Mouse (Mus musculus) gastrocnemius, postnatal 25 days (tissue): ENCODE results near the gene Rnh1. TPM values are rescaled to one million over a fixed set of nuclear protein-coding genes. Genes with fewer than 3 reads are reported as not detected.

ENCODE experiments used
- DNase-seq: peaks from one replicate; pipeline ENCODE4 v3.0.0; 2022
- microRNA-seq, 2 experiments: library from miRNA; unstranded; fragments of <30 nt; microRNA quantifications; one replicate each; pipeline ENCODE4 v1.2.0; 2021; ENCODE audit warnings: borderline replicate concordance in 2 of 2
- total RNA-seq, 2 experiments: library from RNA; stranded (reverse); gene quantifications; 1 replicate in 1 of 2; 2 replicates in 1 of 2; pipeline ENCODE4 v1.2.3; 2021

Gene Rnh1
- total RNA-seq, 2 experiments from 2014 or later = 38.8 to 51.5 TPM

DNA sequence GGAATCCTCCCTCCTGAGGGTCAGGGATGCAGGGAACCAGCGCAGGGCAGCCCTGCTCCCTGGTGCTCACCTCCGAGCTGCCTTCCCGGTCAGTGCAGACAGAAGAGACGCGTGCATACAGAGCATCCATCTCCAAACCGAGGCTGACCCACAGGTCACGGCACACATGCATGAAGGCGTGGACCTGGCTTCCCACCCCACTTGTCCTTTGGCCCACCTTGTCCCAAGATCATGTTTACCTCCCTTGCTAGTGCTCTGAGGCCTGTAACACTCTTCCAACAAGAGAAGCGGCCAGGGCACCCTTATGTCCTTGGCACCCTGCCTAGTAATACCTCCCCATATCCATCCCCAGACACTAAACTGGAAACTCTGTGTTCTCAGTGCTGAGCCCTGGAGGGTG, 56.8 kb downstream of the Rnh1 start:
- no peak for DNase-seq

Small RNA genes lying within 50 kb of the gene (microRNA-seq; reads per million reads assigned to microRNA genes)
- gene Mir210 = 16.2 to 71.5 reads per million in 2 experiments

Other genes starting within 250 kb of the Rnh1 start
- gene Pgghg, start 231.5 kb downstream of the Rnh1 start, total RNA-seq = 1 to 10 TPM; 4.3 to 4.6 TPM
- gene Ifitm5, start 222.6 kb downstream of the Rnh1 start, total RNA-seq = under 1 TPM in 1 of 2 experiments, not detected in 1; 0.64 TPM
- gene Gm45717, start 216.9 kb downstream of the Rnh1 start, total RNA-seq = not detected
- 10 to 100 TPM; 54.0 to 75.5 TPM for gene Ifitm2, start 216.9 kb downstream of the Rnh1 start, total RNA-seq
- gene Ifitm1, start 205.6 kb downstream of the Rnh1 start, total RNA-seq = under 1 TPM; 0.43 to 0.54 TPM
- 10 to 100 TPM; 34.4 to 52.1 TPM for gene Ifitm3, start 162.1 kb downstream of the Rnh1 start, total RNA-seq
- not detected for gene Ifitm6, start 154.9 kb downstream of the Rnh1 start, total RNA-seq
- not detected for gene Gm17387, start 143.7 kb downstream of the Rnh1 start, total RNA-seq
- gene B4galnt4, start 111.8 kb downstream of the Rnh1 start, total RNA-seq = not detected
- under 1 TPM in 1 of 2 experiments, not detected in 1; 0.29 TPM for gene Pkp3, start 94.6 kb downstream of the Rnh1 start, total RNA-seq
- 1 to 10 TPM; 1.4 to 2.4 TPM for gene Sigirr, start 72.3 kb downstream of the Rnh1 start, total RNA-seq
- gene Ano9, start 55.1 kb downstream of the Rnh1 start, total RNA-seq = not detected
- 10 to 100 TPM; 18.7 to 25.6 TPM for gene Ptdss2, start 50.5 kb downstream of the Rnh1 start, total RNA-seq
- 100 to 1,000 TPM; 150 TPM for gene Hras, start 21.1 kb upstream of the Rnh1 start, total RNA-seq
- gene Lrrc56, start 21.3 kb upstream of the Rnh1 start, total RNA-seq = 1 to 10 TPM; 1.4 to 2.5 TPM
- gene Lmntd2, start 41.2 kb upstream of the Rnh1 start, total RNA-seq = not detected
- gene Rassf7, start 43.0 kb upstream of the Rnh1 start, total RNA-seq = 1 to 10 TPM in 1 of 2 experiments, under 1 TPM in 1; 0.38 to 1.1 TPM
- 10 to 100 TPM; 17.3 to 21.4 TPM for gene Phrf1, start 55.9 kb upstream of the Rnh1 start, total RNA-seq
- 1 to 10 TPM; 1.1 to 1.2 TPM for gene Irf7, start 93.6 kb upstream of the Rnh1 start, total RNA-seq
- under 1 TPM; 0.16 to 0.28 TPM for gene Cdhr5, start 103.9 kb upstream of the Rnh1 start, total RNA-seq
- gene Sct, start 106.3 kb upstream of the Rnh1 start, total RNA-seq = under 1 TPM in 1 of 2 experiments, not detected in 1; 0.56 TPM
- under 1 TPM in 1 of 2 experiments, not detected in 1; 0.23 TPM for gene Drd4, start 119.1 kb upstream of the Rnh1 start, total RNA-seq
- gene Deaf1, start 154.8 kb upstream of the Rnh1 start, total RNA-seq = 10 to 100 TPM; 11.2 to 11.7 TPM
- 10 to 100 TPM; 11.0 to 11.5 TPM for gene Tmem80, start 154.9 kb upstream of the Rnh1 start, total RNA-seq
- gene Eps8l2, start 166.0 kb upstream of the Rnh1 start, total RNA-seq = 1 to 10 TPM; 1.5 to 2.1 TPM
- 10 to 100 TPM; 78.9 to 91.3 TPM for gene Taldo1, start 219.3 kb upstream of the Rnh1 start, total RNA-seq
- gene Gatd1, start 241.3 kb upstream of the Rnh1 start, total RNA-seq = 1 to 10 TPM; 5.2 to 6.7 TPM